Mouse (Mus musculus): Measurements from ENCODE around the gene Srek1ip1.

Gene Srek1ip1

DNA sequence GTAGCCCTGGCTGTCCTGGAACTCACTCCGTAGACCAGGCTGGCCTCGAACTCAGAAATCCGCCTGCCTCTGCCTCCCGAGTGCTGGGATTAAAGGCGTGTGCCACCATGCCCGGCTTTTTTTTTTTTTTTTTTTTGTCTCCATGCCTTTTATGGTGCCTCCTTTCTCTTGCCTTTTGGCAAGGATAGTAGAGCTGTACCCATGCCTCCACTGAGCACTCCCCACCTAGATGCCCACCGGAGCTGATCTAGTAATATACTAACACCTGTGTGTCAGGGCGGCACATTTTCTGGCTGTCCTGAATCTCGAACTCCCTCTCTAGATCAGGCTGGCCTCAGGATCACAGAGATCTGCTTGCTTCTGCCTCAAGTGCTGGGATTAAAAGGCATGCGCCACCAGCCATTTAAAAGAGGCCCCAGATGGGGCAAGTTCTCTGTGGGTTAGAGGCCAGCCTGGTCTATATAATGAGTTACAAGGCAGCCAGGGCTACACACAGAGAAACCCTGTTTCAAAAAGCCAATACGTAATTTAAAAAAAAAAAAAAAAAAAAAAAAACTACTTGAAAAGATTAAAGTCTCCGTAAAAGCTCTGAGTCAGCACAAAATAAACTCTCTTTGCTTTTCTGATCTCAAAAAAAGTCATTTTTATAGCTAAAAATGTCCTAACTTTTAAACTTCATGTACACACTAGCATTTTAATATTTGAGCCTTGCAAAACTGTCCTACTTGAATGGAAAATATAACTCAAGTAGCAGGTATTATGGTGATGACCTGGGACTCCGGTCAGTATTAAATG, 51.2 kb downstream of the Srek1ip1 start:
- DNase-seq (ENCODE audit: low spot score), result no peak

GRCm38 (mm10) chr13:104853645-104854044, 61.4 kb downstream of the Srek1ip1 start:
- no peak for DNase-seq (ENCODE audit: low spot score)

DNA sequence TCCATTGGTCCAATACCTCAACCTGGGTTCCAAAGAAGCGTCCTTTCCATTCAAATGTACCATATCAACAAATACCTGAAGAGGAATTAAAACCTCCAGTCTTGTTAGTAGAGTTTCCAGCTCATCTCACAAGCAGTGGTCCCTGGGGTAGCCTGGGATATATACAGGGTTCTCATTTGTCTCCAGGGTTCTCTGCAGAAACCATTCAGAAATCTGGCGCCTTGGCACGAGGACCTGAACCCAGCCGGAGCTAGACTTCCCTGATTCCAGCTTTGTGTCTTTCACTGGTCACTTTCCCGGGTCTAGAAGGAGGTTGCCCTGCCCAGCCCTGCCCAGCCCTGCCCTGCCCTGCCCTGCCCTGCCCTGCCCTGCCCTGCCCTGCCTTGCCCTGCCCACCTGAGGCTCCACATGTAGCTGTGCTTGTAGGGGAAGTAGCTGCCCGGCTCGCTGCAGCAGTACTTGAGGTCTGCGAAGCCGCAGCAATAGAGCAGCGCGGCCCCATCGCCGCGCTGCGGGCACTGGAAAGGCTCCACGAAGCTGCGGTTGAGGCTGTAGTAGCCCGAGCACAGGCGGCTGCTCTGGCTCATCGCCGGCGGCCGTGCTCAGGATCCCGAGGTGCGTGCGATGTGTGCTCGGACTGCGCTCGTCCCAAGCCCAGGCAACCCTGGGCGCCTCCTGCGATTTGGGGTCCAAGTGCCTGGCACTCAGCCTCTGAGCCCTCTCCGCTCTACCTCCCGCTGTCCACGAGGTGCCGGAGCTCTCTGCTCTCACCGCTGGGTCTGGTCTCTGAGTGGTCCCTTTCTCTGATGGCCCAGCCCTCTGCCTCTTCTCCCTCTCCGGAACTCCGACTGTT, 71.1 kb downstream of the Srek1ip1 start, which contains the start of gene Shisal2b:
Gene Shisal2b (minus strand): TSS at position 767 of the 853 bp plus-strand sequence.
- DNase-seq (ENCODE audit: low spot score), result peak; percentile 5

GRCm38 (mm10) chr13:104866726-104867125, 74.4 kb downstream of the Srek1ip1 start:
- no peak for DNase-seq (ENCODE audit: low spot score)

GRCm38 (mm10) chr13:104869907-104870306, 77.6 kb downstream of the Srek1ip1 start:
- DNase-seq (ENCODE audit: low spot score), result no peak

DNA sequence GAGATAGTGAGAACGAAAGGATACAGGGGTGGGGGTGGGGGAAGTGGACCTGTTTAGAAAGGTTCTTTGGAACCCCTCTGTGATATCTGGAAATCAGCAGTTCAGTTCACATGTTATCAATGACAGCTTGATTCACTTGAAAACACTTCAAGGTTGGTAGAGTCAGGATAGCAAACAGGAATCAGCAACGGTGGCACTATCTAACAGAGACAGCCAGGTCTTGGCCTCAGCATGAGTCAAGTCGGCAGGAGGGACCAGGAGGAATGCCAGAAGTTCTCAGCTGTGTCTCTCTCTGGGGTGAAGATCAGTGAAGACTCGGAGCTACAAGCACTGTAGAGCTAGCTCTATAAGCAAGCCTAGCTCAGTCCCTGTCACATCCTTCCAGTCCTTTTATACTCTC, 86.2 kb downstream of the Srek1ip1 start:
- no peak for DNase-seq (ENCODE audit: low spot score)

- no peak for DNase-seq (ENCODE audit: low spot score)
Measured at GRCm38 (mm10) chr13:104883566-104884249, 91.4 kb downstream of the Srek1ip1 start.

GRCm38 (mm10) chr13:104886308-104887032, 94.2 kb downstream of the Srek1ip1 start:
- DNase-seq (ENCODE audit: low spot score), result no peak

Data from urinary bladder, postnatal 25 days (tissue).